Mouse (Mus musculus) C2C12 (cell line): ENCODE measurements at regions not wholly inside any gene's neighbourhood (a gene's known extent, or its start where the extent isn't known, plus 50 kb on each side); places are given as distances from the start of the nearest gene placed in this dataset.

Source experiments
- H3K27me3 ChIP-seq: one replicate; pipeline ENCODE4 v1.6.1; 2011; ENCODE audit not compliant: control insufficient read depth, insufficient read depth, insufficient read length
- H3K36me3 ChIP-seq: one replicate; pipeline ENCODE4 v1.6.1; 2011; ENCODE audit not compliant: control insufficient read depth, insufficient read depth
- H3K4me3 ChIP-seq: one replicate; pipeline ENCODE4 v1.5.1; 2011; ENCODE audit warnings: mild to moderate bottlenecking, control low read depth; ENCODE audit not compliant: poor library complexity, insufficient read depth, severe bottlenecking
- H3K79me2 ChIP-seq: one replicate; pipeline ENCODE4 v1.6.1; 2011; ENCODE audit not compliant: control insufficient read depth, insufficient read depth
- H3K79me3 ChIP-seq: one replicate; pipeline ENCODE4 v1.6.1; 2011; ENCODE audit warnings: low read depth, control low read depth
- H3ac ChIP-seq: one replicate; pipeline ENCODE3; 2011; ENCODE audit warnings: low read depth; ENCODE audit not compliant: control insufficient read depth, insufficient read length
- CEBPB ChIP-seq: IDR thresholded peaks from one replicate; pipeline ENCODE4 v1.6.1; 2011; ENCODE audit warnings: low read depth, mild to moderate bottlenecking, control low read depth, moderate library complexity
- CTCF ChIP-seq: IDR thresholded peaks from one replicate; pipeline ENCODE4 v1.5.1; 2011; ENCODE audit not compliant: control insufficient read depth, insufficient read depth, insufficient read length
- FOSL1 ChIP-seq: IDR thresholded peaks from one replicate; pipeline ENCODE4 v1.8.0; 2011; ENCODE audit warnings: mild to moderate bottlenecking, low read length; ENCODE audit not compliant: poor library complexity, insufficient read depth, severe bottlenecking
- MAX ChIP-seq: IDR thresholded peaks from one replicate; pipeline ENCODE4 v1.6.1; 2011; ENCODE audit warnings: mild to moderate bottlenecking, control low read depth
- MYOD1 ChIP-seq: IDR thresholded peaks from one replicate; pipeline ENCODE4 v1.6.1; 2011; ENCODE audit warnings: low read depth; ENCODE audit not compliant: control insufficient read depth, insufficient read length
- MYOG ChIP-seq: IDR thresholded peaks from one replicate; pipeline ENCODE4 v1.6.1; 2011; ENCODE audit not compliant: control insufficient read depth, insufficient read length; ENCODE audit errors: extremely low read depth
- USF1 ChIP-seq: IDR thresholded peaks from one replicate; pipeline ENCODE4 v1.6.1; 2011; ENCODE audit warnings: low read depth, mild to moderate bottlenecking, control low read depth, moderate library complexity

DNA sequence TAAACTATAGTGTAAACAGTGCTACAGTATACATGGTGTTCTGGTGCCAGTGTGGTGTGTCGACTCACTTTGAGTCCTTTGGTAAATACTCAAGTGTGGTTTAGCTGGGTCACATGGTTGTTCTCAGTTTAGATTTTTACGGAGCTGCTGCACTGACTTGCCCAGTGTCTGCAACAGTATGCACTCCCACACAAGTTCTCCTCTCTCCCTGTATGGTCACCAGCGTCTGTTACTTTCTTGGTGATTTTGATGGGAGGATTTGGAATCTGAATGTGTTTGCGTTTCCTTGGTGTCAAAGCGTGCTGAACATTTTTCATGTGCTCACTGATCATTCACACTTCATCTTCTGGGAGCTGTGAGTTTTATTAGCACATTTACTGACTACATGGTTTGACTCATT is 298.3 kb upstream of the BB014433 start:
- Histone ChIP-seq H3K36me3 (no peaks in the 10 kb centered on the region), H3K79me3 (no peaks in the 10 kb centered on the region), H3K27me3 (no peaks in the 10 kb centered on the region), H3K79me2 (no peaks in the 10 kb centered on the region), H3ac (no peak overlapping the region), H3K4me3 (no peak overlapping the region)
- TF ChIP-seq CTCF (no peak), USF1 (no peak), MYOD1 (no peak), CEBPB (no peak), MYOG (no peak)

DNA sequence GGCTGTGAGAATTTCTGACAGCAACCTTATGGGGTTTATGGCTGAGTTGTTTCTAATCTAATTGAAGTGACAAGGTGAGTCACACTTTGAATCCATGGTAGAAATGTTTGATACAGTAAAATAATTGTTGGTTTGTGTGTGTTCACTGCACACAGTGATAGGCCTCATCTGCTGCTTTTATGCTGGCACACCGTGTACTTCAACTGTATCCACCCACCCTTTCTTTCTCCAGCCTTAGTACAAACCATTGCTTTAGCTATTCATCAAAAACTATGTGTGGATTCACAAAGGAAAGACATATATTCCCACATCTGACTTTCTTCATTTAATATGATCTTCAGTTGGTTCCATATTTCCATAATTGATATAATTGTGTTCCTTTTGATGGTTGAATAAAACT is 297.7 kb upstream of the BB014433 start:
- H3K4me3 ChIP-seq: no peak overlapping the region
- no peaks in the 10 kb centered on the region for H3K79me2 ChIP-seq
- no peaks in the 10 kb centered on the region for H3K36me3 ChIP-seq
- H3K79me3 ChIP-seq: no peaks in the 10 kb centered on the region
- no peaks in the 10 kb centered on the region for H3K27me3 ChIP-seq
- TF ChIP-seq CEBPB (no peak), MYOD1 (no peak), CTCF (no peak), MAX (no peak), USF1 (no peak), MYOG (no peak), FOSL1 (no peak)
- H3ac ChIP-seq: no peak overlapping the region

- H3K79me3 ChIP-seq: no peaks in the 10 kb centered on the region
- TF ChIP-seq MYOD1 (no peak), FOSL1 (no peak), MAX (no peak), CEBPB (no peak), USF1 (no peak), MYOG (no peak), CTCF (no peak)
- no peaks in the 10 kb centered on the region for H3K36me3 ChIP-seq
- H3K4me3 ChIP-seq: no peak overlapping the region
- no peaks in the 10 kb centered on the region for H3K79me2 ChIP-seq
- H3ac ChIP-seq: no peak overlapping the region
- no peaks in the 10 kb centered on the region for H3K27me3 ChIP-seq
Observed at GRCm38 (mm10) chr8:15334532-15334931, 288.7 kb upstream of the BB014433 start.

- no peaks in the 10 kb centered on the region for H3K36me3 ChIP-seq
- no peaks in the 10 kb centered on the region for H3K79me3 ChIP-seq
- TF ChIP-seq CEBPB (no peak), CTCF (no peak), USF1 (no peak), FOSL1 (no peak), MYOD1 (no peak), MYOG (no peak), MAX (no peak)
- no peak overlapping the region for H3ac ChIP-seq
- no peaks in the 10 kb centered on the region for H3K27me3 ChIP-seq
- H3K4me3 ChIP-seq: no peak overlapping the region
- H3K79me2 ChIP-seq: no peaks in the 10 kb centered on the region
Observed at GRCm38 (mm10) chr8:15327312-15327711, 281.4 kb upstream of the BB014433 start.

DNA sequence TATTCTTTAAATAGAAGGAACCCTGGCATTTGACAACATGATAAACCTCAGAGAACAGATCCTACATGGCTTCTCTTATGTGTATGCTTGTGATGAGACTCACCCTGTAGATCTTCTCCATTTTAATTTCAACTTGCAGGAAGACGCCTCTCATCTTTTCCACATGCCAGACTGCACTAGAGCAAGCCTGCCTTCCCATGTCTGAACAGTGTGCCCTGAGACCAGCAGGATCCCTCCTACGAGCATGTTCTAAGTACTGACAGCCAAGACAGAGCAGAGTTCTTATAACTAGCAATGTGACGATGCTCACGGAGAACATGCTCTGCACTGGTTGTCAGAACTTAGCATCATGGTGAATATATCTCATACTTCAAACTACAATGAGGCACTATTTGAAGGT is 277.5 kb upstream of the BB014433 start:
- Histone ChIP-seq H3K4me3 (no peak overlapping the region), H3K36me3 (no peaks in the 10 kb centered on the region), H3K79me3 (no peaks in the 10 kb centered on the region), H3K27me3 (no peaks in the 10 kb centered on the region), H3ac (no peak overlapping the region), H3K79me2 (no peaks in the 10 kb centered on the region)
- TF ChIP-seq CTCF (no peak), USF1 (no peak), MYOG (no peak), MYOD1 (no peak), CEBPB (no peak), FOSL1 (no peak), MAX (no peak)
